ENCODE assay signal across 8 mouse cellular contexts in the genomic region with DNA sequence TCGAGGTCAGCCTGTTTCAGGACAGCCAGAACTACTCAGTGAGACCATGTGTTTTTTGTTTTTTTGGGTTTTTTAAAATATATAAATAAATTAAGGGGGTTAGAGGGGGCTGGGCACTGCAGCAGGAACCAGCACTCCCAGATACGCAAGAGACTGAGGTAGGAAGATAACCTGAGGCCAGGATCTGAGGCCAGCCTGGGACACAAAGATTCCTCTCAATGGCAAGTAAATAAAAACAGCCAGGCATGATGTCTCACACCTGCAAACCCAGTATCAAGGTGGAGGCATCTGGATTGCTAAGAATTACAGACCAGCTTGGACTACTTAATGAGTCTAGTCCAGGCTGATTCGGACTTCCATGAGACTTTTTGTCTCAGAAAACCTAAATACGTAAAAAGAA. TPM values are rescaled to one million over a fixed set of nuclear protein-coding genes. Genes with fewer than 3 reads are reported as not detected.
DNase-seq lines count a peak whose midpoint lies in the region; ATAC-seq and TF ChIP-seq lines count a peak whose summit lies in the region.

No protein-coding gene starts in this region.

- no peaks in the 10 kb centered on the region for H3K9me3 ChIP-seq in embryonic facial prominence, embryonic 13.5 days
- no peaks in the 10 kb centered on the region for H3K9me3 ChIP-seq in intestine, embryonic 16.5 days (ENCODE audit: control insufficient read depth, low read length)

- no peak for TF ChIP-seq POLR2A in thymus, adult 2 months (IDR thresholded peaks at IDR 0.05; ENCODE audit: control insufficient read depth, extremely low read depth, insufficient read depth, low read length, poor library complexity)

- peaks cover 18% of the 10 kb centered on the region for H3K4me1 ChIP-seq in embryonic facial prominence, embryonic 13.5 days
- peaks cover 14% of the 10 kb centered on the region for H3K4me1 ChIP-seq in intestine, embryonic 16.5 days (ENCODE audit: control insufficient read depth, insufficient read depth, low read length)
- no peaks in the 10 kb centered on the region for H3K4me1 ChIP-seq in thymus, adult 2 months (replicated peaks; ENCODE audit: control insufficient read depth, insufficient read depth, low read length)

- no peaks in the 10 kb centered on the region for H3K27me3 ChIP-seq in embryonic facial prominence, embryonic 13.5 days
- H3K27me3 ChIP-seq in intestine, embryonic 16.5 days (replicated peaks; ENCODE audit: control insufficient read depth, insufficient read depth, low read length), result no peaks in the 10 kb centered on the region
- H3K27me3 ChIP-seq in thymus, adult 2 months (ENCODE audit: control insufficient read depth, insufficient read depth, low read length), result no peaks in the 10 kb centered on the region

- WGBS in embryonic facial prominence, embryonic 13.5 days, result 52% methylated on average over 4 of the region's 4 CpGs
- 44% methylated on average over 4 of the region's 4 CpGs for WGBS in intestine, embryonic 16.5 days
- 45% methylated on average over 4 of the region's 4 CpGs for WGBS in thymus, adult 2 months

- H3K9ac ChIP-seq in embryonic facial prominence, embryonic 13.5 days, result peak overlapping the region; percentile 96
- H3K9ac ChIP-seq in intestine, embryonic 16.5 days (ENCODE audit: low read depth, low read length), result peak overlapping the region; percentile 93

- no peak for DNase-seq in layer of hippocampus, adult 2 months (ENCODE audit: low spot score in 2 of 2)
- no peak for DNase-seq in layer of hippocampus, adult 9-11 months
- peak; percentile 39 for DNase-seq in naive thymus-derived CD4-positive, alpha-beta T cell, adult 2 months (ENCODE audit: low read depth)
- DNase-seq in left cerebral cortex, adult 18-20 months (ENCODE audit: low spot score in 2 of 2), result no peak
- DNase-seq in thymus, adult 2 months, result no peak

- H3K4me2 ChIP-seq in embryonic facial prominence, embryonic 13.5 days, result peak overlapping the region; percentile 73
- peak overlapping the region; percentile 67 for H3K4me2 ChIP-seq in intestine, embryonic 16.5 days (ENCODE audit: low read depth, low read length)

- peak overlapping the region; percentile 63 for H3K4me3 ChIP-seq in layer of hippocampus, adult 2 months
- H3K4me3 ChIP-seq in embryonic facial prominence, embryonic 13.5 days, result peak overlapping the region; percentile 95
- H3K4me3 ChIP-seq in intestine, embryonic 16.5 days (ENCODE audit: low read length), result peak overlapping the region; percentile 87
- no peak overlapping the region for H3K4me3 ChIP-seq in thymus, adult 2 months (ENCODE audit: control insufficient read depth, insufficient read depth, low read length)

- TF ChIP-seq CTCF in layer of hippocampus, adult 2 months (conservative IDR thresholded peaks at IDR 0.05), result no peak
- TF ChIP-seq CTCF in thymus, adult 2 months (IDR thresholded peaks at IDR 0.05; ENCODE audit: borderline replicate concordance, control insufficient read depth, extremely low read depth, insufficient read depth, low read length, poor library complexity), result no peak

- no peak for ATAC-seq in embryonic facial prominence, embryonic 13.5 days (ENCODE audit: insufficient number of reproducible peaks, insufficient read depth, low FRiP score, low TSS enrichment, low read depth)
- ATAC-seq in intestine, embryonic 16.5 days, result no peak
- no peak for ATAC-seq in activated CD4-positive, CD25-positive, alpha-beta regulatory T cell, adult 4 months

- peaks cover 19% of the 10 kb centered on the region for H3K36me3 ChIP-seq in embryonic facial prominence, embryonic 13.5 days
- H3K36me3 ChIP-seq in intestine, embryonic 16.5 days (ENCODE audit: control insufficient read depth, insufficient read depth, low read length), result peaks cover 9% of the 10 kb centered on the region
- H3K36me3 ChIP-seq in thymus, adult 2 months (ENCODE audit: control insufficient read depth, insufficient read depth, low read length), result no peaks in the 10 kb centered on the region

- no peak overlapping the region for H3K27ac ChIP-seq in layer of hippocampus, adult 2 months
- H3K27ac ChIP-seq in embryonic facial prominence, embryonic 13.5 days, result no peak overlapping the region
- H3K27ac ChIP-seq in intestine, embryonic 16.5 days (ENCODE audit: low read length), result no peak overlapping the region
- no peak overlapping the region for H3K27ac ChIP-seq in thymus, adult 2 months (ENCODE audit: control insufficient read depth, insufficient read depth, low read length)

RNA-seq across cellular contexts. Expression of gene Ep400, which starts 1.2 kb away (rescaled TPM):
- total RNA-seq in layer of hippocampus, adult 2 months (2021), result 100 to 1,000 TPM; 104 to 114 TPM
- polyA plus RNA-seq in embryonic facial prominence, embryonic 13.5 days (2015; fragmentation: Nextera tagmentation; extraction: Ambion mirVana), result 41.4 and 49.8 TPM in 2 replicates
- polyA plus RNA-seq in intestine, embryonic 16.5 days (2015; fragmentation: Nextera tagmentation; extraction: Ambion mirVana), result 30.8 and 37.2 TPM in 2 replicates
- 100 to 1,000 TPM in 1 of 2 experiments, 10 to 100 TPM in 1; 96.6 to 103 TPM for total RNA-seq in left cerebral cortex, adult 18-20 months (2021)
- polyA plus RNA-seq in thymus, adult 2 months (2012; rRNA removed), result 155 and 211 TPM in 2 replicates
- 10 to 100 TPM; 51.5 to 75.1 TPM for polyA plus RNA-seq in activated CD4-positive, CD25-positive, alpha-beta regulatory T cell, adult 4 months (2017; shearing (Covaris generic))

RNA-seq across cellular contexts. Expression of gene Pus1, which starts 11.2 kb away (rescaled TPM):
- total RNA-seq in layer of hippocampus, adult 2 months (2021), result 10 to 100 TPM; 19.2 to 19.6 TPM
- polyA plus RNA-seq in embryonic facial prominence, embryonic 13.5 days (2015; fragmentation: Nextera tagmentation; extraction: Ambion mirVana), result 32.4 and 34.4 TPM in 2 replicates
- 66.8 and 67.0 TPM in 2 replicates for polyA plus RNA-seq in intestine, embryonic 16.5 days (2015; fragmentation: Nextera tagmentation; extraction: Ambion mirVana)
- total RNA-seq in left cerebral cortex, adult 18-20 months (2021), result 10 to 100 TPM; 20.2 to 25.4 TPM
- polyA plus RNA-seq in thymus, adult 2 months (2012; rRNA removed), result 27.4 and 28.5 TPM in 2 replicates
- polyA plus RNA-seq in activated CD4-positive, CD25-positive, alpha-beta regulatory T cell, adult 4 months (2017; shearing (Covaris generic)), result 10 to 100 TPM; 22.0 to 33.8 TPM

RNA-seq across cellular contexts. Expression of gene Ulk1, which starts 40.6 kb away (rescaled TPM):
- total RNA-seq in layer of hippocampus, adult 2 months (2021), result 10 to 100 TPM; 70.0 to 72.8 TPM
- 19.2 and 21.9 TPM in 2 replicates for polyA plus RNA-seq in embryonic facial prominence, embryonic 13.5 days (2015; fragmentation: Nextera tagmentation; extraction: Ambion mirVana)
- polyA plus RNA-seq in intestine, embryonic 16.5 days (2015; fragmentation: Nextera tagmentation; extraction: Ambion mirVana), result 7.0 and 8.4 TPM in 2 replicates
- total RNA-seq in left cerebral cortex, adult 18-20 months (2021), result 10 to 100 TPM; 68.3 to 69.6 TPM
- 130 and 136 TPM in 2 replicates for polyA plus RNA-seq in thymus, adult 2 months (2012; rRNA removed)
- 10 to 100 TPM; 10.8 to 10.9 TPM for polyA plus RNA-seq in activated CD4-positive, CD25-positive, alpha-beta regulatory T cell, adult 4 months (2017; shearing (Covaris generic))
